Mouse (Mus musculus): ENCODE results near the gene Smoc1. TPM values are rescaled to one million over a fixed set of nuclear protein-coding genes. Genes with fewer than 3 reads are reported as not detected.

Gene Smoc1
- polyA plus RNA-seq, 1 experiment = 41.7 TPM

DNA sequence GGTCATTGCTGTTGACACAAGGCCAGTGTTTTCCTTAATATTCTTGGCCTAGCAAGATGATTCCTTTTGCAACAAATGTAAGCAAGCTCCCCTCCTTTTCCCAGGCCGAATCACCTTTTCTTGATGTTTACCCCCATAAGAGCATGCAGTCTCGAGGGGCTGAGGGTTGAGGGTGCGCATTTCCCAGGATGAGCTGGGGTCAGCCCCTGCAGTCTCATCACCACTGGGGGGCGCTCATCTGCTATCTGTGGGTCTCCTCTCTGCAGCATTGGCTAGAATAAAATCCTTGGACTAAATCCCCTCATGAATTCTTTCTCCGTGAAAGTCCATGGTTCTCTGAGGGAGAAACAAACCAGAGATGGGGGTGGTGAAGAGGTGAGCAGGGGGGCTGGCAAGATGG, 134.2 kb downstream of the Smoc1 start:
- no peaks in the 10 kb centered on the region for H3K27me3 ChIP-seq (ENCODE audit: control insufficient read depth, insufficient read depth, low read length)
- peak; percentile 41 for DNase-seq
- no peak overlapping the region for H3K27ac ChIP-seq (ENCODE audit: control insufficient read depth, insufficient read depth, low read length)
- TF ChIP-seq POLR2A (IDR thresholded peaks at IDR 0.05; ENCODE audit: control insufficient read depth, extremely low read depth, insufficient read depth, low read length, poor library complexity) = no peak
- TF ChIP-seq CTCF (IDR thresholded peaks at IDR 0.05; ENCODE audit: borderline replicate concordance, control insufficient read depth, extremely low read depth, insufficient read depth, low read length, poor library complexity) = no peak
- WGBS = 83% methylated on average over 5 of the region's 5 CpGs
- H3K4me3 ChIP-seq (ENCODE audit: control insufficient read depth, insufficient read depth, low read length) = no peak overlapping the region
- H3K4me1 ChIP-seq (replicated peaks; ENCODE audit: control insufficient read depth, insufficient read depth, low read length) = no peaks in the 10 kb centered on the region
- no peaks in the 10 kb centered on the region for H3K36me3 ChIP-seq (ENCODE audit: control insufficient read depth, insufficient read depth, low read length)

DNA sequence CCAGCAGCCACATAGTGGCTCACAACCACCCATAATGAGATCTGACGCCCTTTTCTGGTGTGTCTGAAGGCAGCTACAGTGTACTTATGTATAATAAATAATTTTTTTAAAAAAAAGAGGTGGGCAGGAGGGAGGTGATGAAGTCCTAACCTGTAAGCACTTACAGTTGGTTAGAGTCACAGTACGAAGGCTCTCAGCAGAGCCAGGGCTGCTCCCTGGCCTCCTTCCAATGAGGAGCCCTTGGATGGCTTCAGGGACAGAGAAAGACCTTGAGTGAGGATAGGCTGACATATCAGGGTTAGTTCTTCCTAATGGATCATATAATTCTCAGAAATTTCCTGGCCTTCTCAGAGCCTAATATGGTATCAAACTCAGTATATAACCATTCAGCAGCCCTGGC, 134.7 kb downstream of the Smoc1 start:
- DNase-seq = no peak
- Histone ChIP-seq H3K27ac (ENCODE audit: control insufficient read depth, insufficient read depth, low read length) (no peak overlapping the region), H3K4me3 (ENCODE audit: control insufficient read depth, insufficient read depth, low read length) (no peak overlapping the region), H3K36me3 (ENCODE audit: control insufficient read depth, insufficient read depth, low read length) (no peaks in the 10 kb centered on the region), H3K27me3 (ENCODE audit: control insufficient read depth, insufficient read depth, low read length) (no peaks in the 10 kb centered on the region), H3K4me1 (replicated peaks; ENCODE audit: control insufficient read depth, insufficient read depth, low read length) (no peaks in the 10 kb centered on the region)
- WGBS = 82% methylated on average over 2 of the region's 2 CpGs
- TF ChIP-seq POLR2A (IDR thresholded peaks at IDR 0.05; ENCODE audit: control insufficient read depth, extremely low read depth, insufficient read depth, low read length, poor library complexity) (no peak), CTCF (IDR thresholded peaks at IDR 0.05; ENCODE audit: borderline replicate concordance, control insufficient read depth, extremely low read depth, insufficient read depth, low read length, poor library complexity) (no peak)

DNA sequence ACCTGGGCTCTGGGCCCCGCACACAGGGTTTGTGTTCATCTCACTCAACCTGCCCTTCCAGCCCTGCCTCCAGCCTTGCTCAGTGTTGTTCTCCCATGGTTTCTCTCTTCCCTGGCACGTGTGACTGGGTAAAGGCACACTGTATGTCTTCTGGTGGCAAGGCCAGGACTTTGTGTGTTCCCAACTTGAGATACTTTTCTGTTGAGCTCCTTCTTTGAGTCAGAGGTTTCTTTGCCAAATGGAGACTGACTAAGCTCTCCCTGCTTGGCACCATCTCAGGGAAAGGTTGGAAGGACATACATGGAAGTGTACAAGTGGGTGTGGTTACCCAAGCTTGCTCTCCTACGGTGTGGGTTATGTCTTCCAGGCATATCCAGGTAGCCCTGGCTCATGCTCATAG, 136.5 kb downstream of the Smoc1 start:
- H3K36me3 ChIP-seq (ENCODE audit: control insufficient read depth, insufficient read depth, low read length) = no peaks in the 10 kb centered on the region
- H3K27me3 ChIP-seq (ENCODE audit: control insufficient read depth, insufficient read depth, low read length) = no peaks in the 10 kb centered on the region
- no peak overlapping the region for H3K27ac ChIP-seq (ENCODE audit: control insufficient read depth, insufficient read depth, low read length)
- no peak for DNase-seq
- TF ChIP-seq CTCF (IDR thresholded peaks at IDR 0.05; ENCODE audit: borderline replicate concordance, control insufficient read depth, extremely low read depth, insufficient read depth, low read length, poor library complexity) = no peak
- TF ChIP-seq POLR2A (IDR thresholded peaks at IDR 0.05; ENCODE audit: control insufficient read depth, extremely low read depth, insufficient read depth, low read length, poor library complexity) = no peak
- H3K4me1 ChIP-seq (replicated peaks; ENCODE audit: control insufficient read depth, insufficient read depth, low read length) = no peaks in the 10 kb centered on the region
- WGBS = 88% methylated on average over 3 of the region's 3 CpGs
- no peak overlapping the region for H3K4me3 ChIP-seq (ENCODE audit: control insufficient read depth, insufficient read depth, low read length)

DNA sequence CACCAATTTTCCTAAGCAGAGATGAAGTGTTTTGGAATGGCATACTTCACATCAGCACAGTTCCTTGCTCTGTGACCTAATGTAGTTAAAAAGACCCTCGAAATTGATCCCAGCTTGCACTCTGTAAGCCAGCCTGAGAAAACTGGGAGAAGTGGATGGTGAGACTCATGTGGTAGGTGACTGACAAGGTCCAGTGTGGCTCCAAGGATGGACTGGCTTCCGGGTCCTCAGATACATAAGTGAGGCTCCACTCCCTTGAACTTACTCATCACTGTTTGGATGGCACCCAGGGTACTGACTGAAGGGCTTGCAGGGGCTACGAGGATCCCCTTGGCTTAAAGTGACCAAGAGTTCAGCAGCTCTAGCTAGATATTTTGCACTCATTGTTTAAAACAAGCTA, 137.0 kb downstream of the Smoc1 start:
- H3K27me3 ChIP-seq (ENCODE audit: control insufficient read depth, insufficient read depth, low read length) = no peaks in the 10 kb centered on the region
- no peak overlapping the region for H3K27ac ChIP-seq (ENCODE audit: control insufficient read depth, insufficient read depth, low read length)
- WGBS = 93% methylated on average over 3 of the region's 3 CpGs
- TF ChIP-seq CTCF (IDR thresholded peaks at IDR 0.05; ENCODE audit: borderline replicate concordance, control insufficient read depth, extremely low read depth, insufficient read depth, low read length, poor library complexity) (no peak), POLR2A (IDR thresholded peaks at IDR 0.05; ENCODE audit: control insufficient read depth, extremely low read depth, insufficient read depth, low read length, poor library complexity) (no peak)
- no peaks in the 10 kb centered on the region for H3K36me3 ChIP-seq (ENCODE audit: control insufficient read depth, insufficient read depth, low read length)
- no peak for DNase-seq
- no peak overlapping the region for H3K4me3 ChIP-seq (ENCODE audit: control insufficient read depth, insufficient read depth, low read length)
- H3K4me1 ChIP-seq (replicated peaks; ENCODE audit: control insufficient read depth, insufficient read depth, low read length) = no peaks in the 10 kb centered on the region

DNA sequence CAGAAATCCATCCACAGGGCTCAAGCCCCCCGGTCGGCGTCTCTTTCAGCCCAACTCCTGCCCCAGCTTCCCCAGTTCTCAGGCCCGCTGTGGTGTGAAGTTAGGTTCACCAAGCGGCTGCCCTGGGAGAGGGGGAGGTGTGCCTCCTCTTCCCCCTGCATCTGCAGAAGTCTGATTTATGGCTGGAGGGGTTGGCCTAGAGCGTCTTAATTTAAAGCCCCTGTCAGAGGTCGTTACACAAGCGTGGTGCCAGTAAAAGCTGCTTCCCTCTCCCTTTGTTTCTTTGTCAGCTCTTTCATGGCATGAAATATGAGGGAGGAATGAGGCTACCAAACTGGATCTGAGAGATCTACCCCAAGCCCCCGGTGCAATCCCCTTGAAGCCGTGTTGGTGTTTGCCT, 139.5 kb downstream of the Smoc1 start:
- Histone ChIP-seq H3K4me3 (ENCODE audit: control insufficient read depth, insufficient read depth, low read length) (no peak overlapping the region), H3K4me1 (replicated peaks; ENCODE audit: control insufficient read depth, insufficient read depth, low read length) (no peaks in the 10 kb centered on the region), H3K36me3 (ENCODE audit: control insufficient read depth, insufficient read depth, low read length) (no peaks in the 10 kb centered on the region), H3K27me3 (ENCODE audit: control insufficient read depth, insufficient read depth, low read length) (no peaks in the 10 kb centered on the region), H3K27ac (ENCODE audit: control insufficient read depth, insufficient read depth, low read length) (no peak overlapping the region)
- no peak for DNase-seq
- TF ChIP-seq POLR2A (IDR thresholded peaks at IDR 0.05; ENCODE audit: control insufficient read depth, extremely low read depth, insufficient read depth, low read length, poor library complexity) = no peak
- TF ChIP-seq CTCF (IDR thresholded peaks at IDR 0.05; ENCODE audit: borderline replicate concordance, control insufficient read depth, extremely low read depth, insufficient read depth, low read length, poor library complexity) = no peak
- 26% methylated on average over 10 of the region's 10 CpGs for whole genome bisulfite sequencing

DNA sequence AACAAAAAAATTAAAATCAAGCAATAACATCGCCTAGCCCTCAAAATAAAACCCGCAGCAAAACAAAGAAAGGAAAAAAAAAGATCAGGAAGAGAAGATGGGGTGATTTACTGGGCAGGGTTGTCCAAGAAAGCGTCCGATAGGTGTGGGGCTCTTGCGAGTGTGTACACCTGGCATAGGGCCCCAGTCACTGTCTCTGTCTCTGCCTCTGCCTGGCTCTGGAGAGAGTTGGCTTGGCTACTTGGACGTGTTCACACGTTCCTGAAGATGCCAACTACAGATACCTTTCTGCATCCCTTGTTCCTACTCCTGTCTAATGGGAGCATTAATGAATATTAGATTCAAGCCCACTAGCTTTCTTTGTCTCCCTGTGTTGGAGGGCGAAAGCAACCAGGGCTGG, 140.0 kb downstream of the Smoc1 start:
- no peaks in the 10 kb centered on the region for H3K27me3 ChIP-seq (ENCODE audit: control insufficient read depth, insufficient read depth, low read length)
- H3K36me3 ChIP-seq (ENCODE audit: control insufficient read depth, insufficient read depth, low read length) = no peaks in the 10 kb centered on the region
- no peak overlapping the region for H3K4me3 ChIP-seq (ENCODE audit: control insufficient read depth, insufficient read depth, low read length)
- DNase-seq = no peak
- WGBS = 69% methylated on average over 8 of the region's 8 CpGs
- TF ChIP-seq POLR2A (IDR thresholded peaks at IDR 0.05; ENCODE audit: control insufficient read depth, extremely low read depth, insufficient read depth, low read length, poor library complexity) = no peak
- TF ChIP-seq CTCF (IDR thresholded peaks at IDR 0.05; ENCODE audit: borderline replicate concordance, control insufficient read depth, extremely low read depth, insufficient read depth, low read length, poor library complexity) = no peak
- H3K4me1 ChIP-seq (replicated peaks; ENCODE audit: control insufficient read depth, insufficient read depth, low read length) = no peaks in the 10 kb centered on the region
- H3K27ac ChIP-seq (ENCODE audit: control insufficient read depth, insufficient read depth, low read length) = no peak overlapping the region

DNA sequence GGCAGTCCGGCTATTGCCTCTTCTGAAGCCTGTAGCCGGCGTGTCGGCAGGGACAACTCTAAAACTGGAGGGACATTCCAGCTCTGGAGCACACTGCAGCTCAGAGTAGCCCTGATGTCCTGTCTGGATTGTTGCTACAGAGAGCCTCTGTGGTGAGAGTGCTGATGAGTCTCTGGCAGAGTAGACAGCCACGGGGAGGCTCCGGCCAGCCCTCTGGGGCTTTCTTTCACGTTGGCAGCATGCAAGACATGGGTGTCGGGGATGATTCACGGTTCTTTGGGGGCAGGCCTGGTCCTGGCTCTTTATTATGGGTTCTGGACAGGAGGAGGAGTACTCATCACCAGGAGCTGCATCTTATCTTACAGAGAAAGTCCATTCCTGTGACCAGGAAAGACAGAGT, 140.5 kb downstream of the Smoc1 start:
- no peak overlapping the region for H3K27ac ChIP-seq (ENCODE audit: control insufficient read depth, insufficient read depth, low read length)
- no peaks in the 10 kb centered on the region for H3K36me3 ChIP-seq (ENCODE audit: control insufficient read depth, insufficient read depth, low read length)
- DNase-seq = no peak
- TF ChIP-seq POLR2A (IDR thresholded peaks at IDR 0.05; ENCODE audit: control insufficient read depth, extremely low read depth, insufficient read depth, low read length, poor library complexity) = no peak
- no peak for TF ChIP-seq CTCF (IDR thresholded peaks at IDR 0.05; ENCODE audit: borderline replicate concordance, control insufficient read depth, extremely low read depth, insufficient read depth, low read length, poor library complexity)
- H3K27me3 ChIP-seq (ENCODE audit: control insufficient read depth, insufficient read depth, low read length) = no peaks in the 10 kb centered on the region
- H3K4me3 ChIP-seq (ENCODE audit: control insufficient read depth, insufficient read depth, low read length) = no peak overlapping the region
- no peaks in the 10 kb centered on the region for H3K4me1 ChIP-seq (replicated peaks; ENCODE audit: control insufficient read depth, insufficient read depth, low read length)
- WGBS = 88% methylated on average over 9 of the region's 9 CpGs

All from thymus, adult 2 months (tissue).